1 mouse cellular context compared by ENCODE assay signal in genomic region chr3:89296761-89297396, GRCm38 (mm10).
TF ChIP-seq lines count a peak whose summit lies in the region.

No protein-coding gene starts in this region.

TF ChIP-seq in MEL, 35 proteins besides CTCF, POLR2A, EP300 and RAD21:
- TF ChIP-seq POLR2AphosphoS5 (IDR thresholded peaks at IDR 0.05; ENCODE audit: borderline replicate concordance, low read depth, low read length), result 0 out of 2 replicates have a peak, but pooled peaks have one; percentile 55
- TF ChIP-seq BHLHE40 (IDR thresholded peaks at IDR 0.05; ENCODE audit: borderline replicate concordance, low read depth, low read length), result no peak
